Mouse (Mus musculus) neural tube, embryonic 13.5 days (tissue): ENCODE data around the gene Hmgb1. TPM values are rescaled to one million over a fixed set of nuclear protein-coding genes. Genes with fewer than 3 reads are reported as not detected.

Experiments used
- ATAC-seq: fragments of 200-750 bp; cut with Nextera tagmentation; 2 replicates; pipeline ENCODE4 v1.8.0; 2017; ENCODE audit warnings: low read depth, mild to moderate bottlenecking, moderate TSS enrichment, moderate library complexity
- H3K27ac ChIP-seq: fragments of 300-500 bp; sonication (generic); replicated peaks from 2 replicates; pipeline ENCODE4 v1.5.1; 2015; ENCODE audit warnings: moderate library complexity, mild to moderate bottlenecking, inconsistent platforms
- H3K27me3 ChIP-seq: fragments of 300-500 bp; sonication (generic); 2 replicates; pipeline ENCODE4 v1.6.1; 2015; ENCODE audit warnings: mild to moderate bottlenecking, inconsistent platforms
- H3K36me3 ChIP-seq: fragments of 300-500 bp; sonication (generic); 2 replicates; pipeline ENCODE4 v1.6.1; 2015; ENCODE audit warnings: mild to moderate bottlenecking, inconsistent platforms
- H3K4me1 ChIP-seq: fragments of 300-500 bp; sonication (generic); replicated peaks from 2 replicates; pipeline ENCODE4 v1.6.1; 2015; ENCODE audit warnings: inconsistent platforms
- H3K4me2 ChIP-seq: fragments of 300-500 bp; sonication (generic); 2 replicates; pipeline ENCODE4 v1.6.1; 2015; ENCODE audit warnings: inconsistent platforms, mild to moderate bottlenecking, moderate library complexity
- H3K4me3 ChIP-seq: fragments of 300-500 bp; sonication (generic); 2 replicates; pipeline ENCODE4 v1.5.1; 2015; ENCODE audit warnings: mild to moderate bottlenecking, inconsistent platforms
- H3K9ac ChIP-seq: fragments of 300-500 bp; sonication (generic); 2 replicates; pipeline ENCODE4 v1.6.1; 2015; ENCODE audit warnings: moderate library complexity, mild to moderate bottlenecking, inconsistent platforms
- H3K9me3 ChIP-seq: fragments of 300-500 bp; sonication (generic); 2 replicates; pipeline ENCODE4 v1.6.1; 2016; ENCODE audit warnings: inconsistent platforms
- WGBS: fragments of 180-500 bp; shearing (Covaris S2); methylation state at CpG from one replicate; pipeline ENCODE4 v1.1.7; 2015; 5-methylcytosine and 5-hydroxymethylcytosine counted together
- polyA plus RNA-seq: library from polyadenylated mRNA; unstranded; fragments of >200 nt; fragmentation: Nextera tagmentation; extraction: Ambion mirVana; gene quantifications from 2 replicates; pipeline ENCODE4 v1.2.1, GENCODE M21; 2015

The Hmgb1 gene
- polyA plus RNA-seq = 950 and 1,077 TPM in 2 replicates

DNA sequence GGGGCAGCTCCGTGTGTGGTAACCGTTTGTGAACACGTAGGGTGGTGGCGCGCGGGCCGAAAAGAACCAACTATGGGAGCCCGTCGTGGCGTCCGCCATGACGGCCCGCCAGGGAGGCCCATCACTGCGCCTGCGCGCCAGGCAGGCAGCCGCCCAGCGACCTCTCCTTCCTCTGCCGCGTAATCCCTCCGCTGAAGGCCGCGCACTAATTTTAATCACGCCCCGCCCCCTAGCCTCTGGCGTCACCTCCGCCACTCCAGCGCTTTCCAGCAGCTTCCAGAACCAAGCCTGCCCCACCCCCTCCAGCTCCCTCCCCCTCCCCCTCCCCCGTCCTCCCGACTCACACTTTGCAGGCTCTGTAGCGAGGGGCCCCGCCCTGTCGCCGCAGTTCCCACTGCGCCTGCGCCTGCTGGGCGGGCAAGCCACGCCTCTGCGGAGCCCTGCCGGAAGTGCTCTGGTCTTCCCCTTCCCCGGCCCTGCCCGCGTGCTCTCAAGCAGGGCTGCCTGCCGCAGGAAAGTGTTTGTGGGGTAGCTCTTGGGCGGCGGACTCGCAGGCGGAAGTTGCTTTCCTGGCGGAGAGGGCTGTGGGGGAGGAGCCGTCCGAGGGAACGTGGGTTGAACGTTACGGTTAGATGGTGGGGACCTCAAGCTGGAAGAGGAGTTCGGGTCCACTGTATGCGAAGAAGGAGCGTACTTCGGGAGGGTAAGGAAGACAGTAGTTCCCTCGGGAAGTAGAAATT is at the start of gene Hmgb1, which contains the start of gene Uspl1:
Gene Hmgb1, minus strand, starts transcription at position 386 of the 740 bp plus-strand sequence.
Gene Uspl1, plus strand, starts transcription at position 247 of the 740 bp plus-strand sequence.
- peak within 1 kb of the TSS; percentile 82 for H3K4me3 ChIP-seq
- H3K9me3 ChIP-seq = no peaks in the 10 kb centered on the region
- H3K4me1 ChIP-seq = peaks cover 30% of the 10 kb centered on the region
- peak; percentile 98 for ATAC-seq
- H3K4me2 ChIP-seq = peak within 1 kb of the TSS; percentile 82
- peak within 1 kb of the TSS; percentile 97 for H3K27ac ChIP-seq
- under 1% methylated on average over 58 of the region's 59 CpGs for WGBS
- peaks cover 12% of the 10 kb centered on the region for H3K36me3 ChIP-seq
- H3K9ac ChIP-seq = peak within 1 kb of the TSS; percentile 88
- no peaks in the 10 kb centered on the region for H3K27me3 ChIP-seq

DNA sequence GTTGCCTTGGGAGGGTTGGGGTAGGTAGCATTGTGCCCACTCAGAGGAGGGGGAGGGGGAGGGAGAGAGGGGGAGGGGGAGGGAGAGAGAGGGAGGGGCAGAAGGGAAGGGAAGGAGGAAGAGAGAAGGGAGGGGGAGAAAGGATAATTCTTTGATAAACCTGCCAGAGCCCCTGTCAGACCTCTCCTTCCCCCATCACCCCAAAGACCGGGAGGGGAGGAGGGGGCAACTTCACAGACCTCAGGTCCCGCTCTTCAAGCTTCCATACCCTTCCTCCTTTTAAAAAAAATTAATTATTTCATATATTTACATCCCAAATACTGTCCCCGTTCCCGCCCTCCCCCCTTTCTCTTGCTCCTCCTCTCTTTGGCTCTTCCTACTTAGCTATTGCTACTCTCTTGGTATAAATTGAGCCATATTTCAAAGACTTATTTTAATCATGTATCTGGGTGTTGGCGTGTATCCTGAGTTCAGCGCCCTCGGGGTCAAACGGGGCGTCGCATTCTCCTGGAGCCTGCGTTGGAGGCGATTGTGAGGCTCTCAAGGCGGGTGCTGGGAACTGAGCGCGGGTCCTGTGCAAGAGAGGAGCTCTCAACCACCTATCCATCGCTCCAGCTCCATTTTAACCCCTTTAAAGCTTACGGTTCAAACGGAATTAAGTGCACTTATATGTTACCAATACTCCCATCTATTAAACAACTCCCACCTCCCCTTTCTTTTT is 45.5 kb upstream of the Hmgb1 start:
- Histone ChIP-seq H3K27me3 (no peaks in the 10 kb centered on the region), H3K4me1 (peaks cover 19% of the 10 kb centered on the region), H3K4me2 (peak overlapping the region; percentile 51), H3K27ac (peak overlapping the region; percentile 92), H3K9ac (peak overlapping the region; percentile 70), H3K4me3 (peak overlapping the region; percentile 49), H3K36me3 (no peaks in the 10 kb centered on the region), H3K9me3 (no peaks in the 10 kb centered on the region)
- 68% methylated on average over 18 of the region's 18 CpGs for WGBS
- ATAC-seq = no peak; the same call in 1 of the 2 replicates

DNA sequence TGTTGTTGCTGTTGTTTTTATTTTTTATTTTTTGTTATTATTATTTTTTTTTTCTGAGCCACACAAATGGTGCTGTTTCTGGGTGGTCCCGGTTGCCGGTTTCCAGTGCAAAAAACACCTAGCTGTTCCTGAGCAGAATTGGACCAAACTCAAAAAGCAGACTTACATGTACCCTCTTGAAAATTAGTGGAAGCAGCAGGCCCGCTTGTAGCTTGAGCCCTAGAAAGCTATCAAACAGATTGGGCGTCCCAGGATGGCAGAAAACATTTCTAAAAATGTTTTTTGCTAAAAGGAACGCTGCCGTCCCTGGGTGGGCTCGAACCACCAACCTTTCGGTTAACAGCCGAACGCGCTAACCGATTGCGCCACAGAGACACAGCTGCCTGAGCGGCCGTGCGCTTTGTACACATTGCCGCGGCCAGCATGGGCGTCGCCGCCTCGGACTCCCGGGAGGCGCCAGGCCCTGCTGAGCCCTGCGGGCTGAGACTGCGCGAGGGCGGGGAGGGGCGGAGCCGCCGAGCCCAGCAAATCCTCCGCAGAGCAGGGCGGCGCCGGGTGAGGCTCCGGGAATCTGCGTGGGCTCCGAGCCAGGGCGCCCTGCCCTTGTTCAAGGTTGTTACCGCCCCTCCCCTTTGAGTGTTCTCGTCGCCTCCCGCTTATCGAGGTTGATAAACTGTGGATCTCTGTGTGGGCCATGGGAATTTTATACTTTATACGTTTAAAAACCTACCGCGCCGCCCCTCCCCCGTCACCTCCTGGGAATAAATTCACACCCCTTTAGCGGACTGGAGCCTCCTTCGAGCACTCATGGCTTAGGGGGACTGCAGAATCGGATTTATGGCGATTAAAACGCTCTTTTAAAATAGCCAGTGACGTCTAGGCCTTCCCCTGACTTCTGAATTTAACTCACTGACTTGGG is 44.7 kb upstream of the Hmgb1 start:
- peak overlapping the region; percentile 51 for H3K4me2 ChIP-seq
- peak overlapping the region; percentile 92 for H3K27ac ChIP-seq
- H3K9ac ChIP-seq = peak overlapping the region; percentile 70
- H3K36me3 ChIP-seq = no peaks in the 10 kb centered on the region
- no peaks in the 10 kb centered on the region for H3K27me3 ChIP-seq
- WGBS = 3% methylated on average over 55 of the region's 55 CpGs
- H3K4me3 ChIP-seq = peak overlapping the region; percentile 49
- peaks cover 27% of the 10 kb centered on the region for H3K4me1 ChIP-seq
- ATAC-seq = peak; percentile 98
- no peaks in the 10 kb centered on the region for H3K9me3 ChIP-seq

DNA sequence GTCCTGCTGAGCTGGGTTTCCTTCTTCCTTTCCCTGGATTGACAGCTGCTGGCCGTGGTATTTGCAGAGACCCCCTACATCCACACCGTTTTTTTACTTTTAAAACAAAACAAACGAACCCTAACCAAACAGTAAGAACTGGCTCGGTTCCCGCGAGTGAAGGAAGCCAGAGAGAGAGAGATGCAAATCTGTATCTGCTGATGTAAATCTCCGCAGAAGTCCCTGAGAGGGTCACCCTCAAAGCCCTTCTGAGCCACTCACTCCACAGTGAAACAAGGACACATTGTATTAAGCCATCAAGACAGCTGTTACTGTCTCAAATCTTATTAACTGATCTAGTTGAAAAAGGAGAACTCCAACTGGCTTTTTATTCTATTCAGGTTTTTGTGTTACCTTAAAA is 40.4 kb upstream of the Hmgb1 start:
- Histone ChIP-seq H3K4me1 (peaks cover 22% of the 10 kb centered on the region), H3K27me3 (no peaks in the 10 kb centered on the region), H3K4me2 (peak overlapping the region; percentile 11; the same call in 1 of the 2 replicates), H3K27ac (0 out of 2 replicates have a peak overlapping the region, but pooled peaks have one; percentile 5), H3K36me3 (no peaks in the 10 kb centered on the region), H3K9me3 (no peaks in the 10 kb centered on the region), H3K4me3 (no peak overlapping the region), H3K9ac (no peak overlapping the region)
- ATAC-seq = no peak
- 18% methylated on average over 7 of the region's 7 CpGs for WGBS

DNA sequence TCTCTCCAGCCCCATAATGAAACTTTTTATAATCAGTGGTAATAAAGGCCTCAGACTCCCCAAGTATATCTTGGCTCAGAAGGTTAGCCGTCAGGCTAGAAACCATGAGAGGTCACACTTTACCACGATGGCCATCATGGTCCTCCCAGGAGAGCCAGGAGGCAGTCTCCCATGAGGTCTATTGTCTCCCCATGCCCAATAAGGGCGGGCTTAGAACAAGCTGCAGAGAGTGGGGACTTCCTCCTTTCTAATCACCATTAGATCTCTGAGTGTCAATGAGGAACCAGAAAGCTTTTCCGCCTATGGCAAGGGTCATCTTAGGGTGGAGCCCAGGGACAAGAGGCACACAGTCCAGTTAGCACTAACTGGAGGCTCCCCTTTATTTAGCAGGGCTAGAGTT is 37.1 kb upstream of the Hmgb1 start:
- Histone ChIP-seq H3K36me3 (peaks cover 14% of the 10 kb centered on the region), H3K9ac (no peak overlapping the region), H3K9me3 (no peaks in the 10 kb centered on the region), H3K27me3 (no peaks in the 10 kb centered on the region), H3K4me1 (peaks cover 17% of the 10 kb centered on the region), H3K4me3 (no peak overlapping the region), H3K27ac (no peak overlapping the region), H3K4me2 (no peak overlapping the region)
- 90% methylated on average over 4 of the region's 4 CpGs for WGBS
- no peak for ATAC-seq

DNA sequence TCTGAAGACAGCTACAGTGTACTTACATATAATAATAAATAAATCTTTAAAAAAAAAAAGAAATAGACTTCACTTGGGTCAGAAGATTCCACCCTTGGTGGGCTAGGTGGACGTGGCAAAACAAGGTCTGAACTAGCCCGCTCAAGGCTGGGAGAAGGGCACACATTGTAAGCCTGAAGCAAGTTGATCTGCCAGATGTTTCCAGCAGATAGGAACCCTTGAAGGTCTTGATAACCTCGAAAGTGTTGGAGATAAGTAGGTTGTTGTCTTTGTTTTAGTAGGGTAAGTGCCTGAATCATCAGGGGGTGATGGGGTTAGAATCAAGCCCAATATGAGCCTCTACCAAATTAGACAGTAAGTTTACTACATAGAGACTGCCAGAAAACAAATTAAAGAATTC is 35.2 kb upstream of the Hmgb1 start:
- Histone ChIP-seq H3K27me3 (no peaks in the 10 kb centered on the region), H3K9me3 (no peaks in the 10 kb centered on the region), H3K9ac (no peak overlapping the region), H3K4me2 (no peak overlapping the region), H3K36me3 (peaks cover 32% of the 10 kb centered on the region), H3K4me3 (no peak overlapping the region), H3K27ac (no peak overlapping the region), H3K4me1 (peaks cover 8% of the 10 kb centered on the region)
- no peak for ATAC-seq
- 80% methylated on average over 3 of the region's 3 CpGs for WGBS

DNA sequence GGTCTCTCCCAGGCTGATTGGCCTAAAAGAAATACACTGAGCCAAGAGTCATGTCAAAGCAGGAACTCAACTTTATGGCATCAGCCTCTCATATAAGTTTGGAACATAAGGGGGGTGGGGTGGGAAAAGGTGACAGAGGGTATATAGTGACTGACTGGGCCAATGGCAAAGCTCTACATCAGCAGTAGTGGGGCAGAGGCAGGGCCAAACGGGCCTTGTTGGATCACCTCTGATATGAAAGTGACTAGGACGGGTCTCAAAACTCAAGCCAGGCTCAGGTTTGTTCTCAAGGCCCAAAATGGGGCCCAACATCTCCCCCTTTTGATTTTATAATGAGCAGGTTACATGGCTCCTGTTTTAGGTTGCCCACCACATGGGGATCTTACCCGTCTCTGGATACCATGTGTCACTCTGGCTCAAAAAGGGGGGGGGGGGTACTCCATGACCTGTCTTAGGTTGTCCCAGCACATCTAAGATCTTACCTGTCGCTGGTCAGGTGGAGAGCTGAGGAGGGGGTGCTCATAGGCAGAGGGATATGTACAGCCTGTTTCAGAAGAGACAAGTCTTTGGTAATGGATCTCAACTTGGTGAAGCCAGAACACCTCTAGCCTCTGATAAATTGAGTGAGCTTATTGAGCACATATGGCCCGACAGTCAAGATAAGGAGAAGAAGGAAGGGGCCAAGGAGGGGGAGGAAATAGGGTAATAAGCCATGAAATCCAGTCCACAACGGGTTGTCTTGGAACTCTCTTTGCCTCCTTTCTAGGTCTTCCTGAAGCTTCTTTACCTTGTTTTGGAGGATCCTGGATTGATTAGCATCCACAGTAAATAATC is 33.5 kb upstream of the Hmgb1 start:
- Histone ChIP-seq H3K4me2 (no peak overlapping the region), H3K4me1 (no peaks in the 10 kb centered on the region), H3K4me3 (no peak overlapping the region), H3K9me3 (no peaks in the 10 kb centered on the region), H3K27ac (no peak overlapping the region), H3K27me3 (no peaks in the 10 kb centered on the region), H3K9ac (no peak overlapping the region), H3K36me3 (peaks cover 50% of the 10 kb centered on the region)
- 81% methylated on average over 6 of the region's 6 CpGs for WGBS
- no peak for ATAC-seq

DNA sequence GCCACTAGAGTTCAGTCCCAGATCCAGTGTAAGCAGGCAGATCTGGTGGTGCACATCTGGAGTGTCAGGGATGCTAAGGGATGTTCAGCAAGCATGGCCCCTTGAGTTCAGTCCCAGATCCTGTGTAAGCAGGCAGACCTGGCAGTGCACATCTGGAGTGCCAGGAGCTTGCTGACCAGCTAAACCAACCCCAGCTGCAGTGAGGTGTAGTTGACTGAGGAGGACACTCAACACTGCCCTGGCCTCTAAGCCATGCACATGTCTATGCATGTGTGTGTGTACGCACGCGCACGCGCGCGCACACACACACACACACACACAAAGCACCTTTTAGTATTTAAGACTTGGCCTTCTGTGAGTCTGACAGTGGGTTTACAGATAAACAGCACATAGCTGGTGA is 31.3 kb upstream of the Hmgb1 start:
- H3K4me2 ChIP-seq = no peak overlapping the region
- no peaks in the 10 kb centered on the region for H3K9me3 ChIP-seq
- no peak overlapping the region for H3K27ac ChIP-seq
- ATAC-seq = no peak
- 99% methylated on average over 7 of the region's 7 CpGs for WGBS
- H3K27me3 ChIP-seq = no peaks in the 10 kb centered on the region
- peaks cover 69% of the 10 kb centered on the region for H3K36me3 ChIP-seq
- no peak overlapping the region for H3K4me3 ChIP-seq
- 0 out of 2 replicates have a peak, but pooled peaks cover 5% of the 10 kb centered on the region for H3K4me1 ChIP-seq
- no peak overlapping the region for H3K9ac ChIP-seq

DNA sequence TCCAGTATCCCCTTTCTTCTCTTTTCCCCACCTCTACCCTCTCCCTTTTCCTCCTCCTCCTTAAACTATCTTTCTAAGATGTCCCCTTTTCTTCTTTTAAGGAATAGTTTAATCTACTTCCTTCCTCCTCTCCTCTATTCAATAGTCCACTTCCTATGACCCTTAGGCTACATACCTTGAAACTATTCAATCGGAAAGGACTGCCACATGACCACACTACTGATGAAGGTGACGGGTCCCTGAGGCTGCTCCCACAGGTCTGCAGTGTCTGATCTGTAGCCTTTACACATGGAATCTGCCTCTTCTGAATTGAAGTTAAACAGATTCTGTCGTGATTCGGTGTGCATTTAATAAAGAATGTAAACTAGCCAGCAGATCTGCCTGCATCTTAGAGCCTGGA is 28.5 kb upstream of the Hmgb1 start:
- WGBS = 87% methylated on average over 4 of the region's 4 CpGs
- H3K36me3 ChIP-seq = peaks cover 83% of the 10 kb centered on the region

DNA sequence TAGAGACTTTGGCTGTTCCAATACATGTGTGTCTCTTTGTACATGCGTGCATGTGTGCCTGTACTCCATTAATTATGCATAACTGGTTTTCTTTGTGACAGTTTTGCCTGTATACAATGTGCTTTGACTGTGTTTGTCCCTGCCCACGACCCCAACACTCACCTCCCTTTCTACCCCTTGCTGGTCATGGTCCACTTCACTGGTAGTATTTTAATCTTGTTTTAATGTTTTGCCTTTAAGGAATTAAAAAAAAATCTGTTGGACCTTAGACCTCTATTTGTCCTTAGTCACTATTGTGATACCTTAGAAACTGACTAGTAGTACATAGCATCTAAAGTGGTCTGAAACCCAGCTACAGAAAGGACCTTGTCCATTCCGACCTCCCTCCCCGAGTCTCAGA is 26.8 kb upstream of the Hmgb1 start:
- Histone ChIP-seq H3K4me1 (peaks cover 22% of the 10 kb centered on the region), H3K9me3 (no peaks in the 10 kb centered on the region), H3K36me3 (peaks cover 70% of the 10 kb centered on the region), H3K4me3 (no peak overlapping the region), H3K4me2 (no peak overlapping the region), H3K27ac (no peak overlapping the region), H3K9ac (no peak overlapping the region), H3K27me3 (no peaks in the 10 kb centered on the region)
- no peak for ATAC-seq
- 79% methylated on average over 4 of the region's 4 CpGs for WGBS

More for the DNA sequence above, 28.5 kb upstream of the Hmgb1 start:
- H3K4me2 ChIP-seq = no peak overlapping the region
- no peak for ATAC-seq
- H3K4me3 ChIP-seq = no peak overlapping the region
- H3K9me3 ChIP-seq = no peaks in the 10 kb centered on the region
- no peak overlapping the region for H3K27ac ChIP-seq
- H3K9ac ChIP-seq = no peak overlapping the region
- peaks cover 16% of the 10 kb centered on the region for H3K4me1 ChIP-seq
- H3K27me3 ChIP-seq = no peaks in the 10 kb centered on the region

DNA sequence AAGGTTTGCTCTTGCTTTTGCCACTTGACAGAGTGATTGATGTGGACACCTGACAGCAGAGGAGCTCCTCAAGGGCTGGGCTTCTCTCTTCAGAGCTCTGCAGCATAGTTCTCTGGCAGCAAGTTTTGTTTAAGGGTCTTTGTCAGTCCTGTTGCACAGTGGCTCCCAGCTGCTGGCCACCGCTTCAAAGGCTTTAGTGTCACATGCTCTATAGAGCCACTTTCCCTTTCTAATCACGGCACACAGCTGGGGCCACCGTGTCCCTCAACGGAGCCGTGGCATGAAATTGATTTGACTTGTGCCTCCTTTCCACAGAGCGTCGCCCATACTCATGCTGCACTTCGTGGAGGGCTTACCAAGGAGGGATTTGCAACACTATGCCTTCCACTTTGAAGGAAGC is 25.0 kb upstream of the Hmgb1 start:
- H3K9ac ChIP-seq = no peak overlapping the region
- peaks cover 66% of the 10 kb centered on the region for H3K36me3 ChIP-seq
- H3K4me2 ChIP-seq = no peak overlapping the region
- H3K9me3 ChIP-seq = no peaks in the 10 kb centered on the region
- no peaks in the 10 kb centered on the region for H3K27me3 ChIP-seq
- peak; percentile 72 for ATAC-seq
- peaks cover 22% of the 10 kb centered on the region for H3K4me1 ChIP-seq
- no peak overlapping the region for H3K4me3 ChIP-seq
- H3K27ac ChIP-seq = 0 out of 2 replicates have a peak overlapping the region, but pooled peaks have one; percentile 9
- 22% methylated on average over 8 of the region's 8 CpGs for WGBS
